Mouse (Mus musculus): ENCODE results near the gene Dxo. TPM values are rescaled to one million over a fixed set of nuclear protein-coding genes. Genes with fewer than 3 reads are reported as not detected.
"Not testable (repeated sequence)": the region's sequence is repeated elsewhere in the genome, so short reads cannot be mapped to it uniquely, and the experiment has no call there.

Gene Dxo
- total RNA-seq, 2 experiments from 2014 or later = 35.9 to 39.3 TPM

DNA sequence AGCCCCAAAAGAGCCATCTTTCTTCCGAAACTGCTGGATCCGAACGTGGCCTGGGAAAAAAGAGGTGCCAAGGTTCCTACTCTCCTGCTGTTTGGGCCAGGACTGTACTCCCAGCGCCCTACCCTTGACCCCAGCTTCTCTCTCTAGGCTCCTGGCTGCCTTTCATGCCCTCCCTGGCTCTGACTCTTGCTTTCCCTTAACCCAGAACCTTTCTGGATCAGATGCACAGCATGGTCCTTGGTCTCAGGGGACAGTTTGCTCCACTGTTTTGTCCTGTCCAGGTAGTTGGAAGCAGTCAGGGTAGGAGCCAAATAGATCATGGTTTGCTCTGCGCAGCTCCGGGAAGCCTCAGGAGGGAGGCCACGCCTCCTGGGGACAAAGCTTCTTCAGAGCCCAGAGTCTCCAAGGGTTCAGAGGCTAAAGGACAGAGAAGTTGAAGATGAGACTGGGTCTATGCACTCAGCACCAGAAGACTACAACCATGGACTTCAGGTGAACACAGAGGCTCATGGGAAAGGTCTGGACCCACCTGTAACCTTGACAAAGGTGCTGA is 21.9 kb upstream of the Dxo start:
- no peak for DNase-seq (ENCODE audit: low spot score in 2 of 2)

DNA sequence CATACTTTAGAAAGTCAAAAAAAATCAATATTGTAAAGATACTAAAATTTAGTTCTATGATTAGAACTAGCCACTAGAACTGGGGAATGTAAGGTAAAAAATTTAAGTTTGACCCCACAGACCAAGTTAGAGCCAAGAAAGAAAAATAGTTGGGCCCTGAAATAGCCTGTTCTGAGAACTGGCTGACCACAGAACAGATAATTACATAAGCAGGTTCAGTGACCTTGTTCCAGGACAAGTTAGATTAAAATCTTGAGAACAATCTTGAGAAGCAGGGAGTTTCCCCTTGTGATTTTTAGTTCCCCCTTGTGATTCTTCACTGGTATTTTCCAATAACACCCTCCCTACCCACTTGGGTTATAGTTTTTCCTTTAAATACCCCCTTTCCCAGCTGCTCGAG is 6.0 kb upstream of the Dxo start:
- DNase-seq (ENCODE audit: low spot score in 2 of 2) = not testable (repeated sequence)

DNA sequence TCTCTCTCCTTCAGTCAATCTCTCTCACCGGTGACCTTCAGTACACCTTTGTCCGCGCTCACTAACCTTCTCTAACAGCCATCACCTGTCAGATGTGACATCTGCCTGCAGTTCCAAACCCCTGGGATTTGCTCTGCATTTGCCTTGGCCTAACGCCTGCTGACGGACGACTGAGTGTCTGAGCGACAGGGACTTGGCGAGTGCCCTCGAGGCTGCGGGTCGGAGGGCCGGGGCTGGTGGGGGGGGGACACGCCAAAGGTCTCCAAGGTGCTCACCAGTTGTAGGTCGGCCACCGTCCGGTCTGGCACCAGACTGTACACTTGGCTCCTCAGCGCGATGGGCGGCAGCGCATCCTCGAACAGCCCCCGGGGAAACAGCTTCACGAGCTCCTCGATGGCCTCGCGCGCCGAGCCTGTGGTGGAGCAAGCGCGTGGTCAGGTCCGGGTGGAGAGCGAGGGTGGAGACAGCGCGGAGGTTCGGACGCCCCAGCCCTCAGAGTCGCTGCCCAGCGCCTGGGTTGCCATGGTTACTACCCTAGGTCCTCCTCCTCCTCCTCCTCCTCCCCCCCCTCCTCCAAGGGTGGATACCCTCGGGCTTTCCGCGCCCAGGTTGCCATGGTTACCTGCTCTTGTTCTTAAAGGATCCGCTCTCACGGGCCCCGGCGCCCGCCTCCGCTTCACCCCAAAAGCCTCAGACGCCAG is 514 bp upstream of the Dxo start:
- peak in 1 of 2 experiments; percentile 24 for DNase-seq (ENCODE audit: low spot score in 2 of 2)

DNA sequence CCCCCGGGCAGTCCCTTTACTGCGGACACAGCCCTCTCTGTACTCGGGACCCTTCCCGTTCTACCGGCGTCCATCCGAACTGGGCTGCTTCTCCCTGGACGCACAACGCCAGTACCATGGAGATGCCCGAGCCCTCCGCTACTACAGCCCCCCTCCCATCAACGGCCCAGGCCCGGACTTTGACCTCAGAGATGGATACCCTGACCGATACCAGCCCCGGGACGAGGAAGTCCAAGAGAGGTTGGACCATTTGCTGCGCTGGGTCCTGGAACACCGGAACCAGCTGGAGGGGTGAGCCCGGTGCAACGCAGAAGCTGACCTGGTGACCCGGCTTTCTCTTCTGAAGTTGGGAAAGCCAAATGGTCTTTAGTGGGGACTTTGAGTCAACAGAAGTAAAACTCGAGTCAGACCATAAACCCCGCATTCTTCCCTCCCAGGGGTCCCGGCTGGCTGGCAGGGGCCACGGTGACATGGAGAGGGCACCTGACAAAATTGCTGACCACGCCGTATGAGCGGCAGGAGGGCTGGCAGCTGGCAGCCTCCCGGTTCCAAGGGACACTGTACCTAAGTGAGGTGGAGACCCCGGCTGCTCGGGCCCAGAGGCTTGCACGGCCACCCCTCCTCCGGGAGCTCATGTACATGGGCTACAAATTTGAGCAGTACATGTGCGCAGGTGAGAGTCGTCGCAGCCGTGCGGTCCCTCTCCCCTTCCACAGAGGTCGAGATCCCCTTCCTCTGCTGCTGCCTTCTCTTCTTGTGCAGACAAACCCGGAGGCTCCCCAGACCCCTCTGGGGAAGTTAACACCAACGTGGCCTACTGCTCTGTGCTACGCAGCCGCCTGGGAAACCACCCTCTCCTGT is 875 bp downstream of the Dxo start:
- no peak for DNase-seq (ENCODE audit: low spot score in 2 of 2)

DNA sequence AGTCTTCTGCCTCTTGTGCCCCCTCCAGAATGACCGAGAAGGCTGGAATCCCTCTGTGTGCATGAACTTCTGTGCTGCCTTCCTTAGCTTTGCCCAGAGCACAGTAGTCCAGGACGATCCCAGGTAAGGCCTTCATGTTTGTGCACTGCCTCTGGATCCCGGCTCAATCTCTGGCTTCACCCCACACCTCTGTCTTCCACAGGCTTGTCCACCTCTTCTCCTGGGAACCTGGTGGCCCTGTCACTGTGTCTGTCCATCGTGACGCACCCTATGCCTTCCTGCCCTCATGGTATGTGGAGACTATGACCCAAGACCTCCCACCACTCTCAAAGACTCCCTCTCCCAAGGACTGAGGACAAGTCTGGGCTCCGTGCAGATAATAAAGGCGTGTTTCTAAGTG is 2.0 kb downstream of the Dxo start:
- no peak for DNase-seq (ENCODE audit: low spot score in 2 of 2)

DNA sequence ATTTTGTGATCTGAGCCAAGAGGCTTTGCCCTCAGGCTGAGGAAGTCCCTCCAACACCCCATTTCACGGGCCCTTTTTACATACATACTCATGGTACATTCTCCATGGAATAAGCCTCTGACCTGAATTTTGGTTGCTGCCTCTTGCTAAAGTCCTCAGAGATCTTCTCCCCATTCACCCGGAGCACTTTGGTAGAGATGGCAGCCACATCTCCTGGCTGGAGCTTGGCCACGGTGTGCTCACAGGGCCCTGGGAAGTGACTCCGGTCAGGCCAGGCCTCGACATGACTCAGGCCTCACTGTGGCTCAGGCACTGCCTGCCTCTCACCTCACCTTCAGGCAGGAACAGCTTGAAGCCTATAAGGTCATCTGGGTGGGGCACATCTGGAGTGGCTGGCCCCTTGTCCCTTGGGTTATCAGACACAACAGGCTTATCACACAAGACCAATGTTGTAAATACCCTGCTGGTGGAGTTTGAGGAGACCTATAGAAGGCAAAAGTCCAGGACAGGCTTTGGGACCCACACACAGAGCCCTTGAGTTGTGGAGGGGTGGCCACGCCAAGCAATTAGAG is 4.0 kb downstream of the Dxo start:
- DNase-seq (ENCODE audit: low spot score in 2 of 2) = no peak

DNA sequence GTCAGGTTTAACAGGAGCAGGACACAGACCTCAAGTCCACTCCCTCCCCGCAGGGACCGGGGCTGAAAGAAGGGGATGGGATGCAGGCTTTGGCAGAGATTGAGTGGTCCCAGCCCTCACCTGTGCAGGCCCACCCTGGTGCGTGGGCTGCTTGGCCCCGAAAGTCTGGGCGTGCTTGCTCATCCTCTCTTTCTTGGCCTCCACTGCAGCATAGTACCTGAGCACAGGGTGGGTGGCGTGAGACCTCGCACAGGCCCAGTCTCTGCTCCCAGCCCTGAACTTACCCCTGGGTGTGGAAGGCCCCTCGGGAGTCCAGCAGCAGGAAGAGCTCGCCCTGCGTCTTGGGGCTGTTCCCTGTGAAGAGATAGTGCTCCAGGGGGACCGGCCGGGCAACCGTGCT is 8.1 kb downstream of the Dxo start:
- DNase-seq (ENCODE audit: low spot score in 2 of 2) = no peak

DNA sequence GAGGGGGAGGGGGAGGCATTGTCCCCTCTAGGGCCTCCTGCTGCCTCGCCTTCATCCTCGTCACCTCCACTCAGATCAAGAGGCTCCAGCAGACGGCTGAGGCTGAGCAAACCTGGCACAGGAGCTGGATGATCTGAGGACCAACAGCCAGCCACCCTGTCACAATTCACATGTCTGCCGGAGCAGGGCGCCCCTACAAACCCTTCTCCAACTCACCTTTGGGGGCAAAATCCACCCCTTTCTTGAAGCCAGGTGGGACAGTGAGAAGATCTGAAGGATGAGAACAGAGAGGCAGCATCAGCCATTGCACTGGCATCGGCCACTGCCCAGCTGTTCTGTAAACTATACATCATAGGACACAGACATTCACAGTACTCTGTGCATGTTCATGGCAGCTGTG is 10.4 kb downstream of the Dxo start:
- no peak for DNase-seq (ENCODE audit: low spot score in 2 of 2)

DNA sequence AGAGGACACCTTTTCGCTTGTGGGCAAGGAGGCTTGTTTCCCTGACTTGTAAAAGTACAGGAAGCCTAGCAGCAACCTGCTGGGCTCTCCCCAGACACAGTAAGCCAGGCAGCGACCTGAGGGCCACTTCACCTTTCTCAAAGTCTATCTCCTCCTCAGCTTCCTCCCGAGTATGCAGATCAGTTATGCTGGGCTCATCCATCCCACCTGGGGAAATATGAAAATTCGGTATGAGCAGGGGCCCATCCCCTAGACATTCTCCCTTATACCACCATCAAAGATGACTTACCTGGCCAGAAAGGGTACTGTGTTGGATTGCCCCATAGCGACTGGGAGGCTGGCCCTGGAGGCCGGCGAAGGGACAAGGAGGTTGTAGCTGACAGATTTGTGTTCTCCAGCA is 10.8 kb downstream of the Dxo start:
- no peak for DNase-seq (ENCODE audit: low spot score in 2 of 2)

DNA sequence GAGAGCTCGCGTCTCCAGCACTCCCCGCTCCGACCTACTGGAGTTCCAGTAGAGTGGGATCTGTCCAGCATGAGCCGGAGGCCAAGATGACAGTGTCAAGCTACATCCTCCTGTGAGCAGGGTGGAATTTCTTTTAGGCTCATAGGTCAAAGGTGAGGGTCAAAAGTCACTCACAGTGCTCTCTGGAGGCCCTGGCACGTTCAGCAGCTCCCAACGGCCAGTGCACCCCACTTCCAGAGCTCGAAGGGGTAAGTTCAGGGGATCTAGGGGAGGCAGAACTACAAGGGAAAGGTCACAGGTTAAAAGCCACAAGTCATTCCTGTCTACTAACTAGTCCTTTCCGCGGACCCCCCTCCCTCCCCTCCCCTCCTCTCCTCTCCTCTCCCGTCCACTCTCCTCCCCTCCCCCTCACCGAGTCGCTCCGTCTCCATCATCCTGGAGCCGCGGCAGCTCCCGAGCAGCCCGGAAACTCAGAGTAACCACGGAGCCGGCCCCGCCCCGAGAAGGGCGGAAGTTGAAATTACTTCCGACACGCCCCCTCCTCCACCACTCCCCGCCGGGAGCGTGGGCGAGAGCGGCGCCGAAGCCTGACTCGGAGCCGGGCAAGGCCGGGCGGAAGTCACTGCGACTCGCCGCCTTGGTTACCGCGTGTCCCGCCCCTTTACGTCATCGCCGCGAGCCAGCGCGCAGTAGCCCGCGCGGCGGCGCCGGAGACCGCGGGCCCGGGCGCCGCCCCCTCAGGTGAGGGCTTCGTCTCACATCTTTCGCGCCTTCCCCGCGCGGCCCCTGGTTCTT is 13.1 kb downstream of the Dxo start, which contains the start of the genes Skiv2l and Nelfe:
Gene Skiv2l (minus strand): TSS at position 489 of the 795 bp plus-strand sequence.
Gene Nelfe (plus strand): TSS at position 670 of the 795 bp plus-strand sequence.
- DNase-seq (ENCODE audit: low spot score in 2 of 2) = peak; percentile 96 to 98

DNA sequence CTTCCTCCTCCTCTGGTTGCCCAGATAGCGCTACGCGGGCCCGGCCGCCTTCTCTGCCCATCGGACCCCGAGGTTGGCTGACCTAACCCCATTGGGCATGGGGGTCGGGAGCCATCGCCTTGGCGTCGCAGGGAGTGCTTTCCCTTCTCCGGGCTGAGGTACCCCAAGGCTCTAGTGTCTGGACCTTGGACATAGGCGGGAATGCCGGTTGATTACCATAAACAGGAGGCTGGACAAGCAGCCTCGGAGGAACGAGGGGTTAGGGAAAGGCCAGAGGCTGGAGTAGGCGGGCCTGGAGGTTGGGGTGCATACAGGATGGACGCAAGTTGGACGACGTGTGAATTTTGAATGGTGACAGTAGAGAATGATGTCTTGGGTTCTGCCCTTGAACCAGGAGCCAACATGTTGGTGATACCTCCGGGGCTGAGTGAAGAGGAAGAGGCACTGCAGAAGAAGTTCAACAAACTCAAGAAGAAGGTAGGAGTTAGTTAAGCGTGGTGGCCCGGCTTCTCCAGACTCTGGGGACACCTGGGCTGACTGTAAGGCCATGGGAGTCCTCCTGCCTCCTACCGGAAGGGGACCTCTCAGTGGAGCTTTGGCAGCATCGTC is 13.8 kb downstream of the Dxo start:
- DNase-seq (ENCODE audit: low spot score in 2 of 2) = no peak

DNA sequence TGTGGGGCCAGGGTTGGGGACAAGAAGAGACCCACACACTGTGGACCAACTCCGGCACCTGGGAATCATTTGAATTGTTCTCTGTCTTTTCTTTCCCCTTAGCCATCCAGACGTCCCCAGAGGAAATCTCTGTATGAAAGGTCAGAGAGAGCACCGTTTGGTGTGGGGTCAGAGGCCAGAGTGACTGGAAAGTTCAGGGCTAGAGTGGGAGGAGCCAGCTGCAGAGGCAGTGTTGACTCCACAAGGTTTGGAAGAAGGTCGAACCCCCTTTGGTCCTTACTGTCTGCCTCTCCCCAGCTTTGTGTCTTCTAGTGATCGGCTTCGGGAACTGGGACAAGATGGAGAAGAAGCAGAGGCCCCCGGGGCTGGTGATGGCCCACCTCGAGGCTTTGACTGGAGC is 16.7 kb downstream of the Dxo start:
- DNase-seq (ENCODE audit: low spot score in 2 of 2) = no peak

DNA sequence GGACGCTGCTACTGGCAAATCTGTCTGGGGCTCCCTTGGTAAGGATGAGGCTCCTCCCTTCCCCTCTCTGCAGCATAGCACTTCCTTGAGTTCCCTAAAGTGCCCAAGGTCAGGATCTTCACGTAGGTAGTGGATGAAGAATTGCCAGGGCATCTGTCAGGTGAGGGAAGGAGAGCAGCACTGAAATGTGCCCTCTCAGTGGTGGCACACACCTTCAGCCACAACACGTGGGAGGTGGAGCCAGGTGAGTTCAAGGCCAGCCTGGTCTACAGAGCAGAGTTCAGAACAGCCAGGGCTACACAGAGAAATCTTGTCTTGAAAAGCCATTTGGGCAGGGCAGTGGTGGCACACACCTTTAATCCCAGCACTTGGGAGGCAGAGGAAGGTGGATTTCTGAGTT is 17.9 kb downstream of the Dxo start:
- no peak for DNase-seq (ENCODE audit: low spot score in 2 of 2)

DNA sequence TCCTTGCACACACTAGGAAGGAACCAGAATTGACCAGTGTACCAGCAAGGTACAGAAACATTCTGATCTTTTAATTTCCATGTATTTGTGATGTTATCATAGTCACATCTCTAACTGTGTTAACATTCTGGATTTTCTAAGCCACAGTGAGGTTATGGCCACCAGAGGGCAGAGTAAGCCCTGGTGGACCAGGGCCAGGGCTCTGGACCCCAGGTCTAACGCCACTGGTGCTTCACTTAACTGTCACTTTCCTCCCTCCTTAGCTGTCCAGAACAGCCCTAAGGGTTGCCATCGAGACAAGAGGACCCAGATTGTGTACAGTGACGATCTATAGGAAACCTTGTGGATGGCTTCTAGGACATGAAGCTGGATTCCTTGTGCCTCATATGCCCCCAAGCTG is 19.0 kb downstream of the Dxo start:
- peak; percentile 28 to 37 for DNase-seq (ENCODE audit: low spot score in 2 of 2)

DNA sequence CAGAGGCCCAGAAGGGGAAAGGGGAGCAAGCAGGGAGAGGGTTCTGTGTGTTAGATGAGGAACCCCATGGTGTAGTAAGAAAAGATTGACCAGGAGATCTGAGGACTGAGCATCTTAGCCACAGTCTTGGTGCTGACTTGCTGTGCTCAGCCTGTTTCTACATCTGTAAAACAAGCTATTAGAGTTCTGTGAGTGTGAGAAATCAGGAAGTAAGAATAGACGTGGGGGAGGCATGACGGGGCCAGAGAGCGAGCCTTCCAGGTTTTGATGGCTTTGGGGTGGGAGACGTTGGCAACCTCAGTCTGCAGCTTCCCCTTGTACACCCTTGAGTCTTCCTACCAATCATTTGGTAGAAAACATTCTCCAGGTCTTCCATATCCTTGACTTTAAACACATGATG is 21.9 kb downstream of the Dxo start:
- no peak for DNase-seq (ENCODE audit: low spot score in 2 of 2)

DNA sequence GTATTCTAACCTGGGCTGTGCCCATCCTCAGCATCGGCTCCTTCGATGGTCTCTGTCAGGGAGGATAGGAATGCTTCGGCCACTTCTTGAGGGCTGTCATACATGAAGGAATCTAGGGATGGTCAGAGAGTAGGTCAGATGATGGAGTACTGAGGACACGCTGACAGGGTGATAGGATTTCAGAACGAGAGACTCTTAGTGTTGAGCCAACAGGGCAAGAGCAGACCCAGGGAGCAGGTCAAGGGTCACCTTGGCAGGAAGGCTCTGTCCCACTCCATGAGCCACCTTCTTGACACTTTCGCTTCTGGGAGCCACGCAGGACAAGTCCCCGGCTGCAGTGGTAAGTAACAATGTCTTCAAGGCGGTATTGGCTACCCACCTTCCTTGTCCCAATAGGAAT is 23.7 kb downstream of the Dxo start:
- no peak for DNase-seq (ENCODE audit: low spot score in 2 of 2)

DNA sequence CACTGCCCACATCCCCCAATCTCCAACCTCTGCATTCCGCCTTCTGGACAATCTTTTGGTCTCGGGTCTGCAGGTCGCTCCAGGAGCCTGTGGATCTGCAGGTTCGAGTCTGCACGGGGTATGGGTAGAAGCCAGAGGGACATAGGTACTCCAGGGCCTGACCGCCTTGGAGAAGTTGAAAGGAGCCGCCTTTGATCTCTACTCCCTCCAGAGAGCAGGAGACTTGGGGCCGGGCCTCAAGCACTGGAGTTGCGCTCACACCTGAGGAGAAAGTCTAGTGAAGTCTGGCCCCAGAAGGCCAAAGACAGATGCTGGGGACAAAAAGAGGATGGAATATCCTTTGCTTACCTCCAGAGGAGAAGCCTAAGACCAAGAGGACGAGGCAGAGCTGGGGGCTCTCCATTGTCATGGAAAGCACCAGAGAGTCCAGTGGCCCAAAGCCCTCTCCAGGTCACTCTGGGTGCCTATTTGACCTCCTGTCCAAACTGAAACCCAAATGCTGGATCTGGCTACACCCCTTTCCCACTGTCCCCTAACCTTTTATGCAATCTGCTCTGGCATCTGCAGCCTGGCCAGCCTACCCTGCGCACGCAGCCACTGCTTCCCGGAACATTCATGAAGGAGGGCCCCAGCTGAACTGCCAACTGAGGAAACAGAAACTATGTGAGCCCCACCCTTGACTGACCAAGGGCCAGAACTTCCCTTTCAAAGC is 25.0 kb downstream of the Dxo start:
- no peak for DNase-seq (ENCODE audit: low spot score in 2 of 2)

DNA sequence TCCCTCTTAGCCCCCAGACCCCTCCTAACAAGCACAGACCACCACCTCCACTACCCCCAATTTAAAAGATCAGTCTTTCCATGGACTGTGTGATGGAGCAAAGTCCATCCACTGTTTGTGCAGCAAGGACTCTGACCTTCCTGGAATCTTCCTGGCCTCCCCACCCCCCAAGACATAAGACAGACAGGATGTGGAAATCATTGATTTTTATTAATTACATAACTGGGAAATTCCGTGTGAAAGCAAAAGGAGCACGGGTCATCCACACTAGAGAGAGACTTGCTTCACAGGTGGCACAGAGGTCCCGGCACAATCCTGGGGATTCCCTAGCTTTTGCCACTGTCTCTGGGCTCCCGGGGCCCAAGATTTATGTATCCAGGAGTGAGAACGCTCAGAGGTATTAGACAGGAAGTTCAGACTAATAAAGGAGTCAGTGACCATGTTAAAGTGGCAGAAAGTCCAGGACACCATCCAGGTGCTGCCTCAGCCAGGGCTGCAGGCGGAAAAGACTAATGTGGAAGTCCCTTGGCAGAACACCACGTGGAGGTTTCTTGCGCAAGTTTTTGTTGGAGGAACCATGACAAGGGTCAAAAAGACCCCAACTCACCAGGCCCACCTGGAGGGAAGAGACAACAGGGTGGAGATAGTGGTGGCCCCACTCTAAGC is 25.7 kb downstream of the Dxo start, which contains the start of gene Cfb:
Gene Cfb (minus strand): TSS at position 103 of the 666 bp plus-strand sequence.
- no peak for DNase-seq (ENCODE audit: low spot score in 2 of 2)

DNA sequence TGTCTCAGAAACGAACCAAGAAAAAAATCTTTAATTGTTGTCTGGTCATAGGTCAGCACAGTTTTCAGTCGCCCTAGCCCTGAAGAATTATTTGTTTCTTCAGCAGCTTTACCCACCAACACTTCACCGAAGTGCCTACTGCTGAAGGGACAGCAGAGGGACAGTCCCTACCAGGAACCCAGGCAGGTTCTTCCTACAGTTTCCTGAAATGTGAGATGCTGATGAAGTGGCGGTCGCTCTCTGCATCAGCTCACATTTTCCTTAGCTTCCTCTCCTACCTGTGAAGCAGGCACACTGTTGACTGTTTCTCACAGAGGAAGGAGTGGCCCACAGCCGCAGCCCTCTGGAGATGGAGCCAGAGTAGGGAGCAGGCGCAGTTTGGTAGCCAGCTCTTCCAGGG is 29.2 kb downstream of the Dxo start:
- no peak for DNase-seq (ENCODE audit: low spot score in 2 of 2)

Data from layer of hippocampus, postnatal 14 days (tissue).